Mouse (Mus musculus) midbrain, postnatal 0 days (tissue): Measurements from ENCODE around the gene Atp23. TPM values are rescaled to one million over a fixed set of nuclear protein-coding genes. Genes with fewer than 3 reads are reported as not detected.

Experiments
- ATAC-seq: fragments of 200-750 bp; cut with Nextera tagmentation; 2 replicates; pipeline ENCODE4 v1.8.0; 2017; ENCODE audit warnings: moderate number of reproducible peaks, mild to moderate bottlenecking, moderate TSS enrichment, moderate library complexity; ENCODE audit not compliant: low FRiP score
- DNase-seq: peaks from one replicate; pipeline ENCODE4 v3.0.0-alpha.2; 2015; ENCODE audit warnings: low spot score
- H3K27ac ChIP-seq: fragments of 300-500 bp; sonication (generic); 2 replicates; pipeline ENCODE4 v1.5.1; 2014; ENCODE audit warnings: low read depth, mild to moderate bottlenecking, low read length, mixed read lengths
- H3K27me3 ChIP-seq: fragments of 300-500 bp; sonication (generic); 2 replicates; pipeline ENCODE4 v1.6.1; 2014; ENCODE audit warnings: low read length, control low read depth, mixed read lengths; ENCODE audit not compliant: insufficient read depth
- H3K36me3 ChIP-seq: fragments of 300-500 bp; sonication (generic); 2 replicates; pipeline ENCODE4 v1.6.1; 2014; ENCODE audit warnings: low read length, control low read depth, mixed read lengths; ENCODE audit not compliant: insufficient read depth
- H3K4me1 ChIP-seq: fragments of 300-500 bp; sonication (generic); 2 replicates; pipeline ENCODE4 v1.6.1; 2014; ENCODE audit warnings: mild to moderate bottlenecking, control low read depth, antibody characterized with exemption, low read length, mixed read lengths; ENCODE audit not compliant: insufficient read depth
- H3K4me2 ChIP-seq: fragments of 300-500 bp; sonication (generic); 2 replicates; pipeline ENCODE4 v1.6.1; 2014; ENCODE audit warnings: low read depth, mild to moderate bottlenecking, low read length, mixed read lengths; ENCODE audit not compliant: poor library complexity, severe bottlenecking
- H3K4me3 ChIP-seq: fragments of 300-500 bp; sonication (generic); 2 replicates; pipeline ENCODE4 v1.5.1; 2014; ENCODE audit warnings: low read depth, mild to moderate bottlenecking, low read length, moderate library complexity
- H3K9ac ChIP-seq: fragments of 300-500 bp; sonication (generic); replicated peaks from 2 replicates; pipeline ENCODE4 v1.6.1; 2014; ENCODE audit warnings: mild to moderate bottlenecking, low read length, moderate library complexity, mixed read lengths; ENCODE audit not compliant: poor library complexity, severe bottlenecking
- H3K9me3 ChIP-seq: fragments of 300-500 bp; sonication (generic); 2 replicates; pipeline ENCODE4 v1.6.1; 2016; ENCODE audit warnings: low read length, control low read depth
- CTCF ChIP-seq: IDR thresholded peaks from 2 replicates; pipeline ENCODE4 v1.5.1; 2016; ENCODE audit warnings: antibody characterized with exemption, mild to moderate bottlenecking
- WGBS: fragments of 180-500 bp; shearing (Covaris S2); extraction: QIAGEN DNeasy Blood & Tissue Kit; methylation state at CpG from one replicate; pipeline ENCODE4 v1.1.7; 2014; 5-methylcytosine and 5-hydroxymethylcytosine counted together
- polyA plus RNA-seq: library from polyadenylated mRNA; unstranded; fragments of >200 nt; fragmentation: Nextera tagmentation; extraction: Ambion mirVana; gene quantifications from 2 replicates; pipeline ENCODE4 v1.2.1, GENCODE M21; 2015
- total RNA-seq: library from RNA; depleted of rRNA; stranded (reverse); fragments of >200 nt; gene quantifications from 2 replicates; pipeline ENCODE4 v1.2.3, GENCODE M21; 2014

The Atp23 gene
- total and polyA plus RNA-seq, 2 experiments from 2014 or later = 17.4 to 18.4 TPM

GRCm38 (mm10) chr10:126845309-126845911 is 55.7 kb downstream of the Atp23 start:
- DNase-seq = peak; percentile 73
- WGBS = 8% methylated on average over 10 of the region's 10 CpGs
- no peak overlapping the region for H3K9ac ChIP-seq

DNA sequence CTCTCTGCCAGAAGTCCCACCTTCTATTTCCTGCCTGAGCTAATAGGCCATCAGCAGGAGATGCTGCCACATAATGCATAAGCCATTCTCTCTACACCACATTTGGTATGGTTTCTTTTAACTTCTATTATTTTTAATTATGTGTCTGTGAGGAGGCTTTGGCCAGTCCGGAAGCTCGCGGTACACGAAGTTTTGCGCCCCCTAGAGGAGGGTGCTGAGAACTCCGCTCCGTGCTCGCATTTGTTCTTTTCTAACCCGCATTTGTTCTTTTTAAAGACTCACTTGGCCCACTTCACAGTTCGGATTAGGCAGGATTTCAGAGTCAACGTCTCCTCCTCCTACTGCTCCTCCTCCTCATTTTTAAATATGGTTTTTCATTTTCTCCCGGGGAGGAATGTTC is 56.5 kb downstream of the Atp23 start:
- no peak for ATAC-seq
- peak; percentile 60 for TF ChIP-seq CTCF
- no peak overlapping the region for H3K4me3 ChIP-seq
- WGBS = 16% methylated on average over 12 of the region's 12 CpGs
- H3K27ac ChIP-seq = peak overlapping the region; percentile 62; the same call in 1 of the 2 replicates
- H3K36me3 ChIP-seq = no peaks in the 10 kb centered on the region
- H3K27me3 ChIP-seq = no peaks in the 10 kb centered on the region
- H3K4me1 ChIP-seq = peaks cover 8% of the 10 kb centered on the region; the same call in 1 of the 2 replicates
- 0 out of 2 replicates have a peak overlapping the region, but pooled peaks have one; percentile 13 for H3K4me2 ChIP-seq
- H3K9ac ChIP-seq = no peak overlapping the region
- DNase-seq = peak; percentile 34
- no peaks in the 10 kb centered on the region for H3K9me3 ChIP-seq

More at GRCm38 (mm10) chr10:126845309-126845911, 55.7 kb downstream of the Atp23 start:
- TF ChIP-seq CTCF = no peak
- Histone ChIP-seq H3K4me3 (no peak overlapping the region), H3K9me3 (no peaks in the 10 kb centered on the region), H3K36me3 (no peaks in the 10 kb centered on the region), H3K4me2 (peak overlapping the region; percentile 13; the same call in 1 of the 2 replicates), H3K27ac (peak overlapping the region; percentile 62), H3K4me1 (peaks cover 8% of the 10 kb centered on the region; the same call in 1 of the 2 replicates), H3K27me3 (no peaks in the 10 kb centered on the region)
- peak; percentile 88 for ATAC-seq

DNA sequence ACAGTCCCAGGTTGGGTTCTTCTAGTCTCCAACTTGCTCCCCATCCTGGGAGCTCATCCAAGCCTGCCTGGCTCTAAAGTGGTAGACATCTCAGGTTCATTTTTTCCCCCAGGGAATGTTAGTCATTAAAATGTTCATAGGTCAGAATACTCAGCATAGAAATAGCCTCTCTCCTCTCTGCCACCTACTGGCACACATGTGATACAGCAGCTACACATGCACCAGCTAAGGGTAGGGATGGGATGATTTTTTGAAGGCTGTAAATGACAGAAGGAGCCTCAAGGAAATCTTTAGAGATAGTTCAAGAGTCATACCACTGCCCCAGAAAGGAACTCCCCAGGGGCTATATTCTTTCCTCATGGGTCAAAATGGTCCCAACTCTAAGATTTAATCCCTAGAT is 60.9 kb downstream of the Atp23 start:
- Histone ChIP-seq H3K4me3 (no peak overlapping the region), H3K9ac (no peak overlapping the region), H3K9me3 (no peaks in the 10 kb centered on the region), H3K36me3 (no peaks in the 10 kb centered on the region), H3K4me1 (0 out of 2 replicates have a peak, but pooled peaks cover 4% of the 10 kb centered on the region), H3K27ac (no peak overlapping the region), H3K4me2 (no peak overlapping the region), H3K27me3 (no peaks in the 10 kb centered on the region)
- peak; percentile 31; the same call in 1 of the 2 replicates for TF ChIP-seq CTCF
- DNase-seq (no peak), ATAC-seq (no peak)

DNA sequence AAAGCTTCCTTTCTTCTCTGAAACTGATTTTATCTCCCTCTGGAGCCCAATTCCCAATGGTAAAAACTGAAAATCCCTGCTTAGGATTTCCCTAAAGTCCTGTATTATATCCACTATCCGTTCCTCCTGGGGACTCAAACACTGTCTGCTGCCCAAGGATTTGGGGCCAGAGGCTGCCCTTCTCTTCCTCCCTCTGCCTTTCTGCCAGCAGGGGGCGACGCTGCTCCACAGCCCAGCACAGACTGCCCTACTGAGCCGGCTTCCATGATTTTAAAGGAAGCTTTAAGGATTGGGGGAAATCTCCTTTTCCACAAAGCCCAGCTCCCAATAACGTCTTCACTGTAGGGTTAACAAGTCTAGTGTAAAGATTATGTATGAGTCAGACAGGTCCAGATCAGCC is 68.1 kb downstream of the Atp23 start:
- Histone ChIP-seq H3K4me2 (no peak overlapping the region), H3K4me1 (no peaks in the 10 kb centered on the region), H3K36me3 (no peaks in the 10 kb centered on the region), H3K27me3 (no peaks in the 10 kb centered on the region), H3K4me3 (no peak overlapping the region), H3K27ac (no peak overlapping the region), H3K9me3 (no peaks in the 10 kb centered on the region), H3K9ac (no peak overlapping the region)
- DNase-seq (no peak), ATAC-seq (no peak)
- TF ChIP-seq CTCF = peak; percentile 78
- WGBS = 7% methylated on average over 5 of the region's 5 CpGs

- 81% methylated on average over 5 of the region's 5 CpGs for WGBS
- Histone ChIP-seq H3K27me3 (no peaks in the 10 kb centered on the region), H3K9ac (no peak overlapping the region), H3K4me2 (no peak overlapping the region), H3K9me3 (no peaks in the 10 kb centered on the region), H3K36me3 (no peaks in the 10 kb centered on the region), H3K27ac (no peak overlapping the region), H3K4me3 (no peak overlapping the region), H3K4me1 (no peaks in the 10 kb centered on the region)
- ATAC-seq (no peak), DNase-seq (no peak)
- TF ChIP-seq CTCF = no peak
These were observed 69.8 kb downstream of the Atp23 start for GRCm38 (mm10) chr10:126831329-126831728.

DNA sequence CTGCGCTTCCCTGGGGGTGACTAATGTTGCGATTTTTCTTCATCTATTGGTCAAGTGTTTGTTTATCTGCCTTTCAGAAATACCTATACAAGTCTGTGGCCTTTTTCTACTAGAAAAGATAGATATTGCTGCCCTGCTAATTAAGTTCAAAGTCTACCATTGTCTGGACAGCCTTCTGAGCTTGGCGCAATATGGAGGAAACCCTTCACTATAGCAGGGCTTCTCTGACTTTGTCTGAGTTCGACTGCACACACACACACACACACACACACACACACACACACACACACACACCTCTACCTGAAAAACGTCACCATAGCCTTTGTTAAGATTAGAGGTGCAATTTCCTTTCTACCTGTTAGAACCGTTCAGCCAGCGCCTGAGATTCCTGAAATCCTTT is 72.5 kb downstream of the Atp23 start:
- no peak overlapping the region for H3K9ac ChIP-seq
- no peaks in the 10 kb centered on the region for H3K27me3 ChIP-seq
- H3K4me1 ChIP-seq = no peaks in the 10 kb centered on the region
- H3K9me3 ChIP-seq = no peaks in the 10 kb centered on the region
- TF ChIP-seq CTCF = no peak
- H3K4me2 ChIP-seq = no peak overlapping the region
- no peaks in the 10 kb centered on the region for H3K36me3 ChIP-seq
- no peak for DNase-seq
- H3K4me3 ChIP-seq = no peak overlapping the region
- no peak; the same call in 1 of the 2 replicates for ATAC-seq
- peak overlapping the region; percentile 60 for H3K27ac ChIP-seq
- WGBS = 43% methylated on average over 7 of the region's 7 CpGs
